Mouse (Mus musculus): Measurements from ENCODE around the gene Slc39a2. TPM values are rescaled to one million over a fixed set of nuclear protein-coding genes. Genes with fewer than 3 reads are reported as not detected.

Gene Slc39a2
- polyA plus RNA-seq, 1 experiment, result 0.81 TPM

DNA sequence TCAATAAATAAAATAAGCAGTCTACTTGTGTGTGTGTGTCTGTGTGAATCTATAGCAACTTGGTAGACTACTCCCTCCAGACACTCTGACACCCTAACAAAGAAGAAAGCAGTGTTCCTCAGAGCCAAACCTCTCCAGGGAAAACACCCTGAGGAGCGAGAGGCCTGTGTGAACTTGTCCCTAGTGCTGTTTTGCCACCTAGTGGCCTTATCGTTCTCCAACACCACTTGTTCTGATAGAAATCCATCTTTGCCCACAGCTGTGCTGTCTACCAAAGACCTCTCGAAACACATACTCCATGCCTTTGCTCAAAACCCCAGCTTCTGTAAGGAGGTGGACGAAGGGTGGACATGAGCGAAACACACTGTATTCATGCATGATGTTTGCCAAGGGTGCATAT is 38.1 kb downstream of the Slc39a2 start:
- TF ChIP-seq CTCF (IDR thresholded peaks at IDR 0.05; ENCODE audit: extremely low read depth, insufficient read depth, insufficient read length, insufficient replicate concordance) (peak; percentile 20; the same call in 1 of the 2 replicates), POLR2A (IDR thresholded peaks at IDR 0.05; ENCODE audit: low read depth, low read length) (no peak)

DNA sequence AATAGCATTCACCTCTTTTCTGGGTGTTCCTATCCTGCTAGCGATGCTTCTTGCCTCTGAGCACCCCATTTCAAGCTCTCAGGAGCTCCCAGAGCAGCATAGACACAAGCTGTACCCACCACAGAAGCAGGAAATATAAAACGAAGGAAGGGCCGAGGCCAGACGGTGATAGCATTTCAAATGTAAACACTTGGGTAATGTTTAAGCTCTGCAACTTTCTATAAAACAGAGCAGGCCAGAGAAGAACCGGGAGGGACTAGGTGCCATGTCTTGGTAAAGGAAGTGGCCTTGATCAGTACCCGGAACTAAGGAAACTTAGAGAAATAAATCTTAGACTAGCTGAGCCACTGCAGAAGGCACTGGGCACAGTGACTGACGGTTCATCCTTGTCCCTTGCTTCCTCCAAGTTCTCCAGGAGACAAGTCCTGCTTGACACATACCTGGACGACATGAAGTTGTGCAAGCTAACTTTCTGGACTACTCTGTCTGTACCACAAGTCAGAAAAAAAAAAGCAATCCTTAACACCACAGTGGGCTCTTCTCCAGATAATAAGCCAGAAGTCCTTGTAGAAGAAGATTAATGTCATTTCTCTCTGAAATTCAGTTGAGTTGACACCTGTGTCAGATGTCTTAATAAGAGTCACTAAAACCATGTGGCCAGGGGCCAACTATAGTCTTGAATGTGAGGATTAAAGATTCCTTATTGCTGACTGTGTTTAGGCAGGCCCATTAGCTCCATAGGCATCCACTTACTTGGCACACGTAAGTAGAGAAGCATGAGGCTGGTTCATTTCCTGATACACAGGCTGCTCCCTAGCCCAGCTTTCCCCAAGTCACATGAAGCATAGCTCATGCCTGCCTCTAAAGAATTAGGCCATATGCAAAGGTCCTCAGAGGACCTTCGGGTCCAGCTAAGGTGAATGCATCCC is 39.7 kb downstream of the Slc39a2 start:
- TF ChIP-seq CTCF (IDR thresholded peaks at IDR 0.05; ENCODE audit: extremely low read depth, insufficient read depth, insufficient read length, insufficient replicate concordance) (no peak), POLR2A (IDR thresholded peaks at IDR 0.05; ENCODE audit: low read depth, low read length) (no peak)
- H3K4me1 ChIP-seq (ENCODE audit: control insufficient read depth, insufficient read depth, insufficient read length), result no peaks in the 10 kb centered on the region
- no peaks in the 10 kb centered on the region for H3K36me3 ChIP-seq (ENCODE audit: control insufficient read depth, insufficient read depth, low read length)
- H3K27ac ChIP-seq (ENCODE audit: insufficient read depth, low read length), result no peak overlapping the region
- 65% methylated on average over 10 of the region's 10 CpGs for WGBS
- no peaks in the 10 kb centered on the region for H3K27me3 ChIP-seq (ENCODE audit: control insufficient read depth, insufficient read depth, low read length)
- DNase-seq (ENCODE audit: low read depth in 1 of 2, low spot score in 2 of 2), result no peak
- H3K4me3 ChIP-seq (ENCODE audit: extremely low read depth, insufficient read depth, insufficient read length), result no peak overlapping the region

More for the DNA sequence above, 38.1 kb downstream of the Slc39a2 start:
- Histone ChIP-seq H3K4me3 (ENCODE audit: extremely low read depth, insufficient read depth, insufficient read length) (no peak overlapping the region), H3K27ac (ENCODE audit: insufficient read depth, low read length) (no peak overlapping the region), H3K36me3 (ENCODE audit: control insufficient read depth, insufficient read depth, low read length) (no peaks in the 10 kb centered on the region), H3K27me3 (ENCODE audit: control insufficient read depth, insufficient read depth, low read length) (no peaks in the 10 kb centered on the region), H3K4me1 (ENCODE audit: control insufficient read depth, insufficient read depth, insufficient read length) (no peaks in the 10 kb centered on the region)
- DNase-seq (ENCODE audit: low read depth in 1 of 2, low spot score in 2 of 2), result no peak
- WGBS, result 45% methylated on average over 5 of the region's 5 CpGs

DNA sequence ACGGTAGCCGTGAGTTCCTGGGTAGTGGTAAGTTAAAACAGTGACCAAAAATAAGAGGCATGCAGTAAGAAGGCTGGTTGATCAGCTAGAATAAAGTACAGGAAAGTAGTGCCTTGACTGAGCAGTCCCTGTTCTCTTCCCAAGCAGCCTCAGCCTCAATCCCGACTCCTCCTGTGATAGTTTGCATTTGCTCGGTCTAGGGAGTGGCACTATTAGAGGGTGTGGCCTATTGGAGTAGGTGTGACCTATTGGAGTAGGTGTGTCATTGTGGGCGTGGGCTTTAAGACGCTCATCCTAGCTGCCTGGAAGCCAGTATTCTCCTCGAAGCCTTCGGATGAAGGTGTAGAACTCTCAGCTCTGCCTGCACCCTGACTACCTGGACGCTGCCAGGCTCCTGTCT is 46.3 kb downstream of the Slc39a2 start:
- no peak overlapping the region for H3K27ac ChIP-seq (ENCODE audit: insufficient read depth, low read length)
- 92% methylated on average over 9 of the region's 9 CpGs for WGBS
- no peaks in the 10 kb centered on the region; the same call in 1 of the 2 replicates for H3K27me3 ChIP-seq (ENCODE audit: control insufficient read depth, insufficient read depth, low read length)
- TF ChIP-seq CTCF (IDR thresholded peaks at IDR 0.05; ENCODE audit: extremely low read depth, insufficient read depth, insufficient read length, insufficient replicate concordance) (no peak), POLR2A (IDR thresholded peaks at IDR 0.05; ENCODE audit: low read depth, low read length) (no peak)
- no peak for DNase-seq (ENCODE audit: low read depth in 1 of 2, low spot score in 2 of 2)
- no peaks in the 10 kb centered on the region for H3K36me3 ChIP-seq (ENCODE audit: control insufficient read depth, insufficient read depth, low read length)
- H3K4me1 ChIP-seq (ENCODE audit: control insufficient read depth, insufficient read depth, insufficient read length), result no peaks in the 10 kb centered on the region
- H3K4me3 ChIP-seq (ENCODE audit: extremely low read depth, insufficient read depth, insufficient read length), result no peak overlapping the region

DNA sequence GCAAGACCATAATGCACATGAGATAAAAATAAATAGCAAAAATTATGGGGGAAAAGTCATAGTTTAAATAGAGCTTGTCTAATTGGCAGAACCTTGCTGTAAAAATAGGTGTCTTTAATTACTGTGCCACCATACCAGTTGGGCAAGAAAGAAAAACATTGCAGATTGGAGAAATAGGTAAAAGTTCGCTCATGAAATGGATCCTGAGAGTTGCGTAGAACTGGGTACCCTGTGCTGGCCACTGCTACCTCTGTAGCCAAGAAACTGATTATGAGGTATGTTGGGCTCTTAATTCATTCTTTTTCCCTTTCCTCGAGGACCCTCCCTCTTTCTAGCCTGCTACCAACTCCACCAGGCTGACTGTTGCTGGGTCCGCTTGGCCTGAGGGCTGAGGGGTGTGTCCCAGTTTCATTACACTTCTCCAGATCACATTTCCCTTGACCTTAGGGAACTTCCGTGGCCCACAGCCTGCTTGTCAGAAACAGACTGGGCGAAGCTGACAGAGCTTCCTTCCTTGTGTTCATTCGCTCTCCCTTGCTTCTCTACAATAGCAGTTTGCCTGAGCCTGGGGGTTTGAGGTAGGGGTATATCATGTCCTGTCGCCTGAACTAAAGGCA is 48.4 kb downstream of the Slc39a2 start:
- TF ChIP-seq CTCF (IDR thresholded peaks at IDR 0.05; ENCODE audit: extremely low read depth, insufficient read depth, insufficient read length, insufficient replicate concordance) (no peak), POLR2A (IDR thresholded peaks at IDR 0.05; ENCODE audit: low read depth, low read length) (no peak)
- no peaks in the 10 kb centered on the region for H3K36me3 ChIP-seq (ENCODE audit: control insufficient read depth, insufficient read depth, low read length)
- H3K4me1 ChIP-seq (ENCODE audit: control insufficient read depth, insufficient read depth, insufficient read length), result no peaks in the 10 kb centered on the region
- H3K27ac ChIP-seq (ENCODE audit: insufficient read depth, low read length), result no peak overlapping the region
- DNase-seq (ENCODE audit: low read depth in 1 of 2, low spot score in 2 of 2), result no peak
- 49% methylated on average over 8 of the region's 8 CpGs for WGBS
- no peak overlapping the region for H3K4me3 ChIP-seq (ENCODE audit: extremely low read depth, insufficient read depth, insufficient read length)
- H3K27me3 ChIP-seq (ENCODE audit: control insufficient read depth, insufficient read depth, low read length), result no peaks in the 10 kb centered on the region; the same call in 1 of the 2 replicates

DNA sequence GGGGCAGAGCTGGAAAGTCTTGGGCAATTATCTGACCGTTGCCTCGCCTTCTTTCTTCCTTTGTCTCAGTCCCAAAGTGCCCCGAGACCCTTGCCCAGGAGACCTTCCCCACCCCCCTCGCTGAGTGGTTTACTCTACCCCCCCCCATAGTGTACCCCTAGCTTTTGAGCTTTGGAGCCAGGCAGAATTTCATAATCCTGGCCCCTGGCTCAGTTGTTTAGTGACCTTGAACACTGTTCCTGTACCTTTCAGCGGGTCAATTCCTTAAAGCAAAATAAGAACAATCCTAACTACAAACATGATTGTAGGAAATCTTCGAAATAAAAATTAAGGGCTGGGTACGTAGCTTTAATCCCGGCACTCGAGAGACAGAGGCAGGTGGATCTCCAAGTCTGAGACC is 48.9 kb downstream of the Slc39a2 start:
- WGBS, result 75% methylated on average over 9 of the region's 9 CpGs
- no peaks in the 10 kb centered on the region for H3K36me3 ChIP-seq (ENCODE audit: control insufficient read depth, insufficient read depth, low read length)
- no peak overlapping the region for H3K4me3 ChIP-seq (ENCODE audit: extremely low read depth, insufficient read depth, insufficient read length)
- no peak overlapping the region for H3K27ac ChIP-seq (ENCODE audit: insufficient read depth, low read length)
- TF ChIP-seq POLR2A (IDR thresholded peaks at IDR 0.05; ENCODE audit: low read depth, low read length) (no peak), CTCF (IDR thresholded peaks at IDR 0.05; ENCODE audit: extremely low read depth, insufficient read depth, insufficient read length, insufficient replicate concordance) (no peak)
- H3K27me3 ChIP-seq (ENCODE audit: control insufficient read depth, insufficient read depth, low read length), result no peaks in the 10 kb centered on the region; the same call in 1 of the 2 replicates
- DNase-seq (ENCODE audit: low read depth in 1 of 2, low spot score in 2 of 2), result no peak
- H3K4me1 ChIP-seq (ENCODE audit: control insufficient read depth, insufficient read depth, insufficient read length), result no peaks in the 10 kb centered on the region

DNA sequence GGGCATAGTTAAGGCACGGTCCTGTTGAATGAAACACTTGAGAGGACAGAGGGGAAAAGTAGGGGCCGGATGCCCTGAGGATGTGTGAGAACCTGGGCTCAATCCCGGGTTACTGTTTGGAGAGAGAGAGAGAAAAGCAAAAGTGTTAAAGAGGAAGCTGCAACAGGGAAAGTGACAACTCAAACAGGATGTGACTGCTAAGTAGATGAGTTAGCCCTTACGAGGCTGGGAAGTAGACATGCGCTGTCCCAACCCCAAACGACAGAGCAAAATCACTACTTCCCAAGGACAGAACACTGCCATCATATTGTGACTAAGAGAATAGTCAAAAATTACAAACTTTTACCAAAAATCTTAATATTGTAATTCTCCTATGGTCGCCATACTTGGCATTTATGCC is 49.5 kb downstream of the Slc39a2 start:
- TF ChIP-seq POLR2A (IDR thresholded peaks at IDR 0.05; ENCODE audit: low read depth, low read length), result no peak
- TF ChIP-seq CTCF (IDR thresholded peaks at IDR 0.05; ENCODE audit: extremely low read depth, insufficient read depth, insufficient read length, insufficient replicate concordance), result no peak
- no peak for DNase-seq (ENCODE audit: low read depth in 1 of 2, low spot score in 2 of 2)
- no peaks in the 10 kb centered on the region for H3K4me1 ChIP-seq (ENCODE audit: control insufficient read depth, insufficient read depth, insufficient read length)

More for the DNA sequence above, 49.5 kb downstream of the Slc39a2 start:
- Histone ChIP-seq H3K4me3 (ENCODE audit: extremely low read depth, insufficient read depth, insufficient read length) (no peak overlapping the region), H3K27ac (ENCODE audit: insufficient read depth, low read length) (no peak overlapping the region), H3K36me3 (ENCODE audit: control insufficient read depth, insufficient read depth, low read length) (no peaks in the 10 kb centered on the region), H3K27me3 (ENCODE audit: control insufficient read depth, insufficient read depth, low read length) (no peaks in the 10 kb centered on the region; the same call in 1 of the 2 replicates)
- whole genome bisulfite sequencing, result 39% methylated on average over 7 of the region's 7 CpGs
